Mouse (Mus musculus) ES-E14 (cell line): ENCODE data around the gene Slc6a5.

Experiments
- CHD2 ChIP-seq: IDR thresholded peaks from 2 replicates; pipeline ENCODE4 v1.6.1; 2014; ENCODE audit warnings: mild to moderate bottlenecking, low read depth, low read length, inconsistent platforms
- HCFC1 ChIP-seq: IDR thresholded peaks from 2 replicates; pipeline ENCODE4 v1.6.1; 2012; ENCODE audit warnings: low read length, inconsistent platforms, borderline replicate concordance; ENCODE audit not compliant: insufficient read depth
- MAFK ChIP-seq: IDR thresholded peaks from 2 replicates; pipeline ENCODE4 v1.6.1; 2014; ENCODE audit warnings: mild to moderate bottlenecking, low read depth, low read length, inconsistent platforms; ENCODE audit not compliant: insufficient read depth
- ZC3H11A ChIP-seq: IDR thresholded peaks from 2 replicates; pipeline ENCODE4 v1.6.1; 2012; ENCODE audit warnings: low read depth, mild to moderate bottlenecking, inconsistent platforms, low read length, borderline replicate concordance
- ZNF384 ChIP-seq: IDR thresholded peaks from 2 replicates; pipeline ENCODE4 v1.6.1; 2012; ENCODE audit warnings: low read depth, low read length, inconsistent platforms

DNA sequence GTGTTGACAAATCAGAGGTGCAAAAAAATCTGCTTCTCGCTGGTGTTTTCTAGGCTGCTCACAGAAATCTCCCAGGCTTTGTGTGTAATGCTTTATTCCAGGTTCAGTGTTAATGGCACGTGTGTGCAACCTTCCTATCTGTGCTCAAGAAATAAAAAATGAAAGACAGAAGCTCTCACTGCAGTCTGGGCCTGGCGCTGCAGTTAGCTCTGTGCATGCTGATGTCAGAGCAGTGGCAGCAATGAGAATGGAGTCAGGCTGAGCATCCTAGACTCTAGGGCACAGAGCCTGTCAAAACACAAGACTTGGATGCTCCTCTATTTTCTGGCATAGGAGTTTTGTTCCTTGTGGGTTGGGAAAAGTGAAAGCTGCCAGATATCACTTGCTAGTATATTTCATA, 39.7 kb upstream of the Slc6a5 start:
- TF ChIP-seq MAFK (no peak), CHD2 (no peak), HCFC1 (no peak), ZNF384 (no peak), ZC3H11A (no peak)
